Mouse (Mus musculus): ENCODE measurements around the gene Map3k1. TPM values are rescaled to one million over a fixed set of nuclear protein-coding genes. Genes with fewer than 3 reads are reported as not detected.

Map3k1 gene
- polyA plus RNA-seq, 1 experiment from 2014 or later = 12.2 TPM

Other genes with a start within 250 kb of the Map3k1 start
- gene Gm10198, start 216.2 kb downstream of the Map3k1 start, polyA plus RNA-seq (2015; fragmentation: Nextera tagmentation; extraction: Ambion mirVana) = not detected in 2 replicates
- 16.3 and 18.3 TPM in 2 replicates for gene Mier3, start 128.0 kb downstream of the Map3k1 start, polyA plus RNA-seq (2015; fragmentation: Nextera tagmentation; extraction: Ambion mirVana)

Data from midbrain, embryonic 15.5 days (tissue).